Mouse (Mus musculus): ENCODE measurements around the gene Bet1l. TPM values are rescaled to one million over a fixed set of nuclear protein-coding genes. Genes with fewer than 3 reads are reported as not detected.

Bet1l gene
- polyA plus RNA-seq, 1 experiment from 2014 or later, result 39.5 TPM

- no peaks in the 10 kb centered on the region for H3K4me1 ChIP-seq (ENCODE audit: control insufficient read depth in 2 of 2, insufficient read depth in 2 of 2, low read length in 2 of 2)
- ATAC-seq (ENCODE audit: insufficient number of reproducible peaks, insufficient read depth, low FRiP score, low read depth), result no peak
- H3K36me3 ChIP-seq (ENCODE audit: control insufficient read depth, insufficient read depth, low read length), result no peaks in the 10 kb centered on the region
- H3K27me3 ChIP-seq (ENCODE audit: control insufficient read depth, insufficient read depth, low read length), result peaks cover 22% of the 10 kb centered on the region
- no peaks in the 10 kb centered on the region for H3K9me3 ChIP-seq (ENCODE audit: control insufficient read depth, low read length)
- H3K4me3 ChIP-seq (ENCODE audit: control insufficient read depth in 1 of 2, insufficient read depth in 1 of 2, low read depth in 1 of 2, low read length in 2 of 2), result no peak overlapping the region
- H3K27ac ChIP-seq (replicated peaks in 1 of 2; ENCODE audit: control insufficient read depth in 1 of 2, insufficient read depth in 1 of 2, low read depth in 2 of 2, low read length in 2 of 2), result no peak overlapping the region
- H3K9ac ChIP-seq (ENCODE audit: low read length), result no peak overlapping the region
- WGBS, result 65% methylated on average over 9 of the region's 9 CpGs
- H3K4me2 ChIP-seq (ENCODE audit: low read length), result no peak overlapping the region
Measured at GRCm38 (mm10) chr7:140836243-140837115, 20.9 kb downstream of the Bet1l start.

- H3K9me3 ChIP-seq (ENCODE audit: control insufficient read depth, low read length), result no peaks in the 10 kb centered on the region
- peaks cover 16% of the 10 kb centered on the region for H3K27me3 ChIP-seq (ENCODE audit: control insufficient read depth, insufficient read depth, low read length)
- WGBS, result 58% methylated on average over 2 of the region's 2 CpGs
- H3K4me2 ChIP-seq (ENCODE audit: low read length), result no peak overlapping the region
- no peaks in the 10 kb centered on the region for H3K4me1 ChIP-seq (ENCODE audit: control insufficient read depth in 2 of 2, insufficient read depth in 2 of 2, low read length in 2 of 2)
- H3K36me3 ChIP-seq (ENCODE audit: control insufficient read depth, insufficient read depth, low read length), result no peaks in the 10 kb centered on the region
- H3K27ac ChIP-seq (replicated peaks in 1 of 2; ENCODE audit: control insufficient read depth in 1 of 2, insufficient read depth in 1 of 2, low read depth in 2 of 2, low read length in 2 of 2), result no peak overlapping the region
- no peak for ATAC-seq (ENCODE audit: insufficient number of reproducible peaks, insufficient read depth, low FRiP score, low read depth)
- H3K9ac ChIP-seq (ENCODE audit: low read length), result no peak overlapping the region
- no peak overlapping the region for H3K4me3 ChIP-seq (ENCODE audit: control insufficient read depth in 1 of 2, insufficient read depth in 1 of 2, low read depth in 1 of 2, low read length in 2 of 2)
Measured at GRCm38 (mm10) chr7:140835758-140836087, 21.7 kb downstream of the Bet1l start.

GRCm38 (mm10) chr7:140834968-140835757 lies 22.2 kb downstream of the Bet1l start, which contains the start of gene Urah:
Gene Urah, plus strand, starts transcription at chr7:140835018.
- no peak within 1 kb of the TSS for H3K27ac ChIP-seq (replicated peaks in 1 of 2; ENCODE audit: control insufficient read depth in 1 of 2, insufficient read depth in 1 of 2, low read depth in 2 of 2, low read length in 2 of 2)
- H3K27me3 ChIP-seq (ENCODE audit: control insufficient read depth, insufficient read depth, low read length), result peaks cover 11% of the 10 kb centered on the region
- H3K4me3 ChIP-seq (ENCODE audit: control insufficient read depth in 1 of 2, insufficient read depth in 1 of 2, low read depth in 1 of 2, low read length in 2 of 2), result no peak within 1 kb of the TSS
- H3K9me3 ChIP-seq (ENCODE audit: control insufficient read depth, low read length), result no peaks in the 10 kb centered on the region
- WGBS, result 39% methylated on average over 20 of the region's 20 CpGs
- H3K4me1 ChIP-seq (ENCODE audit: control insufficient read depth in 2 of 2, insufficient read depth in 2 of 2, low read length in 2 of 2), result no peaks in the 10 kb centered on the region
- ATAC-seq (ENCODE audit: insufficient number of reproducible peaks, insufficient read depth, low FRiP score, low read depth), result no peak
- no peak within 1 kb of the TSS for H3K4me2 ChIP-seq (ENCODE audit: low read length)
- no peaks in the 10 kb centered on the region for H3K36me3 ChIP-seq (ENCODE audit: control insufficient read depth, insufficient read depth, low read length)
- no peak within 1 kb of the TSS for H3K9ac ChIP-seq (ENCODE audit: low read length)

DNA sequence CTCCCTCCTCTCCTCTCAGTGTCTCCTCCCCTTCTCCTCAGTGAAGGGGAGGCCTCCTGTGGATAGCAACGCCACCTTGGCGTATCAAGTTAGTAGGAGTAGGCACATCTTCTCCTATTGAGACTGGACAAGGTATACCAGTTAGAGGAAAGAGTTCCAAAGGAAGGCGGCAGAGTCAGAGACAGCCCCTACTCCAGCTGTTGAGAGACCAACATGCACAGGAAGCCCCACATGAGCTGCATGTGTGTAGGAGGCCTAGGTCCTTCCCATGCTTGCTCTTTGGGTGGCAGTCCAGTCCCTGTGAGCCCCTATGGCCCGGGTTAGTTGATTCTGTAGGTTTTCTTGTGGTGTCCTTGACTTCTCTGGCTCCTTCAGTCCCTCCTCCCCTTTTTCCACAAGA lies 24.0 kb downstream of the Bet1l start:
- Histone ChIP-seq H3K36me3 (ENCODE audit: control insufficient read depth, insufficient read depth, low read length) (no peaks in the 10 kb centered on the region), H3K27me3 (ENCODE audit: control insufficient read depth, insufficient read depth, low read length) (no peaks in the 10 kb centered on the region), H3K4me3 (ENCODE audit: control insufficient read depth in 1 of 2, insufficient read depth in 1 of 2, low read depth in 1 of 2, low read length in 2 of 2) (no peak overlapping the region), H3K9me3 (ENCODE audit: control insufficient read depth, low read length) (no peaks in the 10 kb centered on the region), H3K4me1 (ENCODE audit: control insufficient read depth in 2 of 2, insufficient read depth in 2 of 2, low read length in 2 of 2) (no peaks in the 10 kb centered on the region), H3K9ac (ENCODE audit: low read length) (no peak overlapping the region), H3K27ac (replicated peaks in 1 of 2; ENCODE audit: control insufficient read depth in 1 of 2, insufficient read depth in 1 of 2, low read depth in 2 of 2, low read length in 2 of 2) (no peak overlapping the region), H3K4me2 (ENCODE audit: low read length) (no peak overlapping the region)
- WGBS, result 76% methylated on average over 4 of the region's 4 CpGs
- no peak for ATAC-seq (ENCODE audit: insufficient number of reproducible peaks, insufficient read depth, low FRiP score, low read depth)

DNA sequence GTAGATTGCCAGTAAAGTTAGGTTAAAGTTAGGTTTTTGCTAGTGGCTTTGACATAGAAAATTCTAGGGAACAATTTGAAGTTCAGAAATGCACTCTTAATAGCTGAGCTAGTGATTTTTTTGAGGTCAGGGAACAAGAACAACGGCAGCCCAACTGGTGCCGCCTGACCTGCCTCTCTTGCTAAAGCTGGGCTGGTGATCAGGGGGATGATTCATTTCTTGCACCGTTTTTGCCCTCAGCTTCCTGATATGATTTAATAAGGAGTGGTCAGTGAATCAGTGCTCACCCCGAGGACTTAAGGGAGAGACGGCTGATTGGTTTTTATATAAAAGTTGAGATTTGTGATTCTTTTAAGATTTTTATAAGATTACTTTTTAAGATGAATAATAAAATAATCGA lies 25.9 kb downstream of the Bet1l start:
- no peaks in the 10 kb centered on the region for H3K36me3 ChIP-seq (ENCODE audit: control insufficient read depth, insufficient read depth, low read length)
- no peak for ATAC-seq (ENCODE audit: insufficient number of reproducible peaks, insufficient read depth, low FRiP score, low read depth)
- no peaks in the 10 kb centered on the region for H3K9me3 ChIP-seq (ENCODE audit: control insufficient read depth, low read length)
- no peaks in the 10 kb centered on the region for H3K4me1 ChIP-seq (ENCODE audit: control insufficient read depth in 2 of 2, insufficient read depth in 2 of 2, low read length in 2 of 2)
- no peak overlapping the region for H3K4me2 ChIP-seq (ENCODE audit: low read length)
- no peaks in the 10 kb centered on the region for H3K27me3 ChIP-seq (ENCODE audit: control insufficient read depth, insufficient read depth, low read length)
- no peak overlapping the region for H3K4me3 ChIP-seq (ENCODE audit: control insufficient read depth in 1 of 2, insufficient read depth in 1 of 2, low read depth in 1 of 2, low read length in 2 of 2)
- H3K27ac ChIP-seq (replicated peaks in 1 of 2; ENCODE audit: control insufficient read depth in 1 of 2, insufficient read depth in 1 of 2, low read depth in 2 of 2, low read length in 2 of 2), result no peak overlapping the region
- H3K9ac ChIP-seq (ENCODE audit: low read length), result no peak overlapping the region
- WGBS, result 62% methylated on average over 6 of the region's 6 CpGs

DNA sequence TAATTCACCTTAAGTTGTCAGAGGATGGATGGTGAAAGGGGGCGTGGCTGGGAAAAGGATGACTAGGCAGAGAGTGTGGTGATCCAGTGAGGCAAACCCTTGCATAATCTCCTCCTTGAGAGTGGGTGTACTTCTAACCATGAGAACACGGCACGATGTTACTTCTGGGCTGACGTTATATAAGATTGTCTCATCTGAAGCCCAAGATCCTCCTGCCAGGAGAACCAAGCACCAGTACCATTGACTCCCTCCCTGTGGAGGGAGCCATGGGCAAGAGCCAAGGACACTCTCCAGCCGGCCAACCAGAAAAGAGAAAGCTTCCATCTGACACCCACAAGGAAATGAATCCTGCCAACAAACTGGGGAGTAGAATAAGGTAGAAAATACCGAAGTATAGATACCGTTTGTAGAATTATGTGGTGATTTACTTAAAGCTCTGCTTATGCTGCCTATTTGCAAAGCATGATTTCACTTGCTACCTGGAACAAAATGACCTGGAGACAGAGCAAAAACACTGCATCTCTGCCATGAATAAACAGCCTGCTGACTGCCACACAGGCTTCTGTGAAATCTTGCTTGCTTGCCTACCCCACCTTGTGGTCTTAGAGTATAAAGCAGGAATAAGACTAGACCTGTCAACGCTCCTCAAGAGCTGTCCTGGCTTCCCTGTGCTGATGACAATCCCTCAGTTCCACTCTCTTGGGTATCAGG lies 29.1 kb downstream of the Bet1l start:
- WGBS, result 29% methylated on average over 8 of the region's 8 CpGs
- no peak overlapping the region for H3K9ac ChIP-seq (ENCODE audit: low read length)
- H3K9me3 ChIP-seq (ENCODE audit: control insufficient read depth, low read length), result no peaks in the 10 kb centered on the region
- H3K27me3 ChIP-seq (ENCODE audit: control insufficient read depth, insufficient read depth, low read length), result no peaks in the 10 kb centered on the region
- H3K4me1 ChIP-seq (ENCODE audit: control insufficient read depth in 2 of 2, insufficient read depth in 2 of 2, low read length in 2 of 2), result no peaks in the 10 kb centered on the region
- no peaks in the 10 kb centered on the region for H3K36me3 ChIP-seq (ENCODE audit: control insufficient read depth, insufficient read depth, low read length)
- peak overlapping the region; percentile 3; the same call in 1 of the 2 replicates for H3K4me2 ChIP-seq (ENCODE audit: low read length)
- no peak overlapping the region for H3K4me3 ChIP-seq (ENCODE audit: control insufficient read depth in 1 of 2, insufficient read depth in 1 of 2, low read depth in 1 of 2, low read length in 2 of 2)
- ATAC-seq (ENCODE audit: insufficient number of reproducible peaks, insufficient read depth, low FRiP score, low read depth), result no peak
- no peak overlapping the region for H3K27ac ChIP-seq (replicated peaks in 1 of 2; ENCODE audit: control insufficient read depth in 1 of 2, insufficient read depth in 1 of 2, low read depth in 2 of 2, low read length in 2 of 2)

DNA sequence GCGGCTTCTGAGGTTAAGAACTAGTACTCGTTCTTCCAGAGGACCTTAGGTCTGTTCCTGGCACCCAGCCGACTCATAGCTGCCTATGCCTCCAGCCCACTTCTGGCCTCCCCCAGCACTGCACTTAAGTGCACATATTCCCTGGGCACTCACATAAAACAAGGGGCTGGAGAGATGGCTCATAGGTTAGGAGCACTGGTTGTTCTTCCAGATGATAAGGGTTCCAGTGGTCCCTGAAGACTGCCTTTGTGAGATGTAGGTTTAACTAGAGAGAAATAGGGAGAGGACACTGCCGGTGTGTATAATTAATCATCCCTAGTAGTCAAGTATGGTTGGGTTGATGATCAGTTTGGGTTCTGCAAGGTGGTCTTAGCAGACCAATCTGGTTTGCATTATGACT lies 34.6 kb downstream of the Bet1l start:
- ATAC-seq (ENCODE audit: insufficient number of reproducible peaks, insufficient read depth, low FRiP score, low read depth), result no peak
- H3K4me3 ChIP-seq (ENCODE audit: control insufficient read depth in 1 of 2, insufficient read depth in 1 of 2, low read depth in 1 of 2, low read length in 2 of 2), result no peak overlapping the region
- WGBS, result 85% methylated on average over 4 of the region's 4 CpGs

More for the DNA sequence above, 34.6 kb downstream of the Bet1l start:
- no peaks in the 10 kb centered on the region for H3K27me3 ChIP-seq (ENCODE audit: control insufficient read depth, insufficient read depth, low read length)
- no peaks in the 10 kb centered on the region for H3K9me3 ChIP-seq (ENCODE audit: control insufficient read depth, low read length)
- H3K9ac ChIP-seq (ENCODE audit: low read length), result no peak overlapping the region
- H3K36me3 ChIP-seq (ENCODE audit: control insufficient read depth, insufficient read depth, low read length), result no peaks in the 10 kb centered on the region
- H3K4me2 ChIP-seq (ENCODE audit: low read length), result no peak overlapping the region
- peaks cover 0 to 6% of the 10 kb centered on the region in 2 experiments; a peak in 1 of 4 replicates for H3K4me1 ChIP-seq (ENCODE audit: control insufficient read depth in 2 of 2, insufficient read depth in 2 of 2, low read length in 2 of 2)
- no peak overlapping the region for H3K27ac ChIP-seq (replicated peaks in 1 of 2; ENCODE audit: control insufficient read depth in 1 of 2, insufficient read depth in 1 of 2, low read depth in 2 of 2, low read length in 2 of 2)
